Mouse (Mus musculus) liver, postnatal 0 days (tissue): ENCODE measurements around the gene Als2.

Experiments used
- CTCF ChIP-seq: sonication (generic); IDR thresholded peaks from 2 replicates; pipeline ENCODE4 v1.5.1; 2016; ENCODE audit warnings: antibody characterized with exemption, low read depth
- EP300 ChIP-seq: IDR thresholded peaks from 2 replicates; pipeline ENCODE4 v1.6.1; 2016; ENCODE audit warnings: antibody characterized with exemption, low read depth, mild to moderate bottlenecking

GRCm38 (mm10) chr1:59243770-59244169 lies 6.7 kb upstream of the Als2 start:
- TF ChIP-seq CTCF: no peak
- TF ChIP-seq EP300: no peak
